Mouse (Mus musculus) limb, embryonic 12.5 days (tissue): ENCODE measurements around the gene H2-Q10. TPM values are rescaled to one million over a fixed set of nuclear protein-coding genes. Genes with fewer than 3 reads are reported as not detected.
"Not testable (repeated sequence)": the region's sequence is repeated elsewhere in the genome, so short reads cannot be mapped to it uniquely, and the experiment has no call there.

Source experiments
- ATAC-seq: fragments of 200-750 bp; cut with Nextera tagmentation; 2 replicates; pipeline ENCODE4 v1.8.0; 2017; ENCODE audit warnings: low read depth, moderate TSS enrichment; ENCODE audit not compliant: insufficient number of reproducible peaks, insufficient read depth, low FRiP score, low TSS enrichment
- H3K27ac ChIP-seq: fragments of 300-500 bp; sonication (generic); 2 replicates; pipeline ENCODE4 v1.5.1; 2016; ENCODE audit warnings: mild to moderate bottlenecking, moderate library complexity
- H3K27me3 ChIP-seq: fragments of 300-500 bp; sonication (generic); 2 replicates; pipeline ENCODE4 v1.6.1; 2016; ENCODE audit warnings: mild to moderate bottlenecking, moderate library complexity
- H3K36me3 ChIP-seq: fragments of 300-500 bp; sonication (generic); 2 replicates; pipeline ENCODE4 v1.6.1; 2016; ENCODE audit warnings: mild to moderate bottlenecking, moderate library complexity
- H3K4me1 ChIP-seq: fragments of 300-500 bp; sonication (generic); replicated peaks from 2 replicates; pipeline ENCODE4 v1.6.1; 2016
- H3K4me2 ChIP-seq: fragments of 300-500 bp; sonication (generic); 2 replicates; pipeline ENCODE4 v1.6.1; 2016; ENCODE audit warnings: mild to moderate bottlenecking, moderate library complexity
- H3K4me3 ChIP-seq: fragments of 300-500 bp; sonication (generic); replicated peaks from 2 replicates; pipeline ENCODE4 v1.5.1; 2016; ENCODE audit warnings: mild to moderate bottlenecking
- H3K9ac ChIP-seq: fragments of 300-500 bp; sonication (generic); replicated peaks from 2 replicates; pipeline ENCODE4 v1.6.1; 2016; ENCODE audit warnings: mild to moderate bottlenecking, moderate library complexity
- H3K9me3 ChIP-seq: fragments of 300-500 bp; sonication (generic); 2 replicates; pipeline ENCODE4 v1.6.1; 2016; ENCODE audit warnings: mild to moderate bottlenecking, moderate library complexity
- WGBS: fragments of 180-500 bp; shearing (Covaris S2); methylation state at CpG from one replicate; pipeline ENCODE4 v1.1.7; 2016; 5-methylcytosine and 5-hydroxymethylcytosine counted together
- polyA plus RNA-seq: library from polyadenylated mRNA; unstranded; fragments of >200 nt; fragmentation: Nextera tagmentation; extraction: Ambion mirVana; gene quantifications from 2 replicates; pipeline ENCODE4 v1.2.1, GENCODE M21; 2016

H2-Q10 gene
- polyA plus RNA-seq, 1 experiment from 2014 or later, result 0.41 TPM

DNA sequence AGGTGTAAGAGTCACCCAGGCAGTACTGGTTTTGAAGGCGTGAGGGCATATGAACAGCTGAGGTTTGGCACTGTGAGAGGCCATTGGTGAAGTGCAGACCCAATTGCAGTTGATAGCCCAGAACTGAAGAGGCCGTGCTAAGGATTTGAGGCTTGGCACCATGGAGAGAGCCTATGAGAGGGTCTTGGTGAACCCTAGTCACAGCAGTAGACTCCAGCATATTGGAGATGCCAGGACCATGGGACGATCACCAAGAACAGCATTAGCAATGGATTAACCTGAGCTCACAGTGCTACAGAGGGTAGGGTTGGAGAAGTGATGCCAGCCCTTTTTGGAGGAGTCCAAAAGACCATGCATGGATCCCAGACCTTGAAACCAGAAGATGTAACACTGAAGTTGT lies 37.7 kb upstream of the H2-Q10 start:
- not testable (repeated sequence) for H3K27me3 ChIP-seq, H3K4me1 ChIP-seq, H3K4me3 ChIP-seq, H3K4me2 ChIP-seq, ATAC-seq, H3K9me3 ChIP-seq, H3K27ac ChIP-seq, H3K36me3 ChIP-seq, H3K9ac ChIP-seq
- 83% methylated on average over 3 of the region's 3 CpGs for WGBS

- not testable (repeated sequence) for H3K9me3 ChIP-seq, H3K36me3 ChIP-seq, ATAC-seq, H3K4me2 ChIP-seq, H3K4me1 ChIP-seq, H3K4me3 ChIP-seq, H3K9ac ChIP-seq, H3K27ac ChIP-seq
- H3K27me3 ChIP-seq, result peaks cover 17% of the 10 kb centered on the region
- WGBS, result 9% methylated on average over 8 of the region's 8 CpGs
Observed at GRCm38 (mm10) chr17:35434836-35435235, 35.1 kb upstream of the H2-Q10 start.

DNA sequence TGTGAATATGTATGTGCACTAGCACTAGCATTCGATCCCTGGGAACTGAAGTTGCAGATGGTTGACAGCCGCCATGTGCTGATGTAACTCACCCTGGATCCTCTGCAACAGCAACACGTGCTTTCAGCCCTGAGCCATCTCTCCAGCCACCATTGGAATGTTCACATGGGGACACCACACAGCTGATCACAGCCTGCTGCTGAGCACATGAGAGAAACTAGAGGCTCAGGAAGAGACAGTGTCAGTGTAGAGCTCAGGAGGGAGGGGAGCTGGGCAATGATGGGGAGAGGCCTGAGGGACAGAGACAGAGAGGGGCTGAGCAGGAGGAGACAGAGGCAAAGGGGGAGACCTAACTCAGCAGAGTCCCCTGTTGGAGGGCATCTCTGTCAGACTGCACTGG lies 34.3 kb upstream of the H2-Q10 start:
- H3K9me3 ChIP-seq, ATAC-seq, H3K4me2 ChIP-seq, H3K4me1 ChIP-seq, H3K4me3 ChIP-seq, H3K9ac ChIP-seq, H3K36me3 ChIP-seq, H3K27ac ChIP-seq: not testable (repeated sequence)
- 76% methylated on average over 3 of the region's 3 CpGs for WGBS
- H3K27me3 ChIP-seq, result peaks cover 22% of the 10 kb centered on the region

DNA sequence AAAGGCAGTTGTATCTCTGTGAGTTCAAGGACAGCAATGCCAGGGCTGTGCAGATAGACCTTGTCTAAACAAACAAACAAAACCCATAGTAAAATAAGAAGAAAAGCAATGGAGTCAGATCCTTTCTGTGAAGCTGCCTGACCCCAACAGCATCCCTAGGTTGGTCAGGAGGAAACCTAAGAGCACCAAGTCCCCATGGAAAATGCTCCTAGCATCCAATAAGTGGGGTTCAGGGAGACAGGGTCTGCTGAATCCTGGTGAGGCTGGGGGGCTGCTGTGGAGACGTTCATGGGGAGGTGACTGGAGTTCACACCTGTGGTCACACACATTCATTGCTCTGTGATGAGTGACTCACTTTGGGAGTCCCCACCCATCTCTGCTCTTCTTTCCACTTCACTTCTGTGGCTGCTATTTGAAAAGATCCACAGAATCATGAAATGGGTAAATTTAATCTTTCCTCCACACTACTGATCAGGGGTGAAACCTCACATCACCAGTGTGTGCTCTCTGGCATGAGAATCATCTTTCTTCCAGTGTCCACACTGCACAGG lies 32.4 kb upstream of the H2-Q10 start:
- H3K27ac ChIP-seq, H3K4me3 ChIP-seq, H3K4me1 ChIP-seq, H3K9me3 ChIP-seq, H3K36me3 ChIP-seq, H3K9ac ChIP-seq, H3K4me2 ChIP-seq, ATAC-seq: not testable (repeated sequence)
- peaks cover 19% of the 10 kb centered on the region for H3K27me3 ChIP-seq
- WGBS, result 56% methylated on average over 1 of the region's 1 CpGs

- not testable (repeated sequence) for H3K4me2 ChIP-seq, H3K27ac ChIP-seq, H3K9ac ChIP-seq, H3K4me1 ChIP-seq, H3K36me3 ChIP-seq, ATAC-seq, H3K9me3 ChIP-seq
- WGBS, result 80% methylated on average over 2 of the region's 3 CpGs
- Histone ChIP-seq H3K4me3 (0 out of 2 replicates have a peak overlapping the region, but pooled peaks have one; percentile 58), H3K27me3 (peaks cover 19% of the 10 kb centered on the region)
Observed at GRCm38 (mm10) chr17:35438395-35438794, 31.5 kb upstream of the H2-Q10 start.

DNA sequence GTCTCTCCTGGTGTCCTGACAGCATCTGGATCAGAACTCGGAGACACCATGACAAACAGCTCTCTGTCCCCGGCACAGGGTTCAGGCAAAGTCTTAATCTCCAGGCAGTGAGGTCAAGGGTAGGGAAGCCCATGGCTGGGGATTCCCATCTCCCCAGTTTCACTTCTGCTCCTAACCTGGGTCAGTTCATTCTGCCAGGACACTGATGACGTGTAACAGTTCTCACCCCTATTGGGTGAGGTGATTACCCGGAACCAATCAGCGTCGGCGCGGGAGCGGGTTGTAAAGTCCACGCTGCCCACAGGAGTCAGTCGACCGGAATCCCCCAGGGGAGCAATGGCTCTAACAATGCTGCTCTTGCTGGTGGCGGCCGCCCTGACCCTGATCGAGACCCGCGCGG lies 31.0 kb upstream of the H2-Q10 start, which contains the start of gene H2-Q7:
Gene H2-Q7, plus strand, starts transcription at position 271 of the 400 bp plus-strand sequence.
- not testable (repeated sequence) for H3K27ac ChIP-seq, H3K36me3 ChIP-seq, H3K9me3 ChIP-seq, H3K4me1 ChIP-seq
- Histone ChIP-seq H3K27me3 (peaks cover 19% of the 10 kb centered on the region), H3K9ac (peak within 1 kb of the TSS; percentile 74), H3K4me3 (peak within 1 kb of the TSS; percentile 58), H3K4me2 (peak within 1 kb of the TSS; percentile 91)
- 3% methylated on average over 18 of the region's 18 CpGs for WGBS
- ATAC-seq, result peak; percentile 88

- H3K27ac ChIP-seq, H3K4me1 ChIP-seq, H3K9me3 ChIP-seq, H3K36me3 ChIP-seq: not testable (repeated sequence)
- ATAC-seq, result 0 out of 2 replicates have a peak, but pooled peaks have one; percentile 20
- H3K27me3 ChIP-seq, result peaks cover 19% of the 10 kb centered on the region
- WGBS, result 2% methylated on average over 47 of the region's 48 CpGs
- peak overlapping the region; percentile 58 for H3K4me3 ChIP-seq
- peak overlapping the region; percentile 74 for H3K9ac ChIP-seq
- peak overlapping the region; percentile 91 for H3K4me2 ChIP-seq
Observed at GRCm38 (mm10) chr17:35439295-35439747, 30.6 kb upstream of the H2-Q10 start.

- ATAC-seq, H3K9me3 ChIP-seq, H3K4me1 ChIP-seq, H3K27ac ChIP-seq, H3K9ac ChIP-seq, H3K36me3 ChIP-seq: not testable (repeated sequence)
- peak overlapping the region; percentile 91 for H3K4me2 ChIP-seq
- WGBS, result 44% methylated on average over 27 of the region's 27 CpGs
- H3K27me3 ChIP-seq, result peaks cover 16% of the 10 kb centered on the region
- peak overlapping the region; percentile 58 for H3K4me3 ChIP-seq
Observed at GRCm38 (mm10) chr17:35439925-35440645, 29.8 kb upstream of the H2-Q10 start.

GRCm38 (mm10) chr17:35442376-35442775 lies 27.5 kb upstream of the H2-Q10 start:
- WGBS, result 89% methylated on average over 2 of the region's 2 CpGs
- not testable (repeated sequence) for H3K27ac ChIP-seq, H3K36me3 ChIP-seq, H3K4me2 ChIP-seq, H3K9ac ChIP-seq, ATAC-seq, H3K4me3 ChIP-seq, H3K9me3 ChIP-seq, H3K4me1 ChIP-seq
- H3K27me3 ChIP-seq, result peaks cover 16% of the 10 kb centered on the region

DNA sequence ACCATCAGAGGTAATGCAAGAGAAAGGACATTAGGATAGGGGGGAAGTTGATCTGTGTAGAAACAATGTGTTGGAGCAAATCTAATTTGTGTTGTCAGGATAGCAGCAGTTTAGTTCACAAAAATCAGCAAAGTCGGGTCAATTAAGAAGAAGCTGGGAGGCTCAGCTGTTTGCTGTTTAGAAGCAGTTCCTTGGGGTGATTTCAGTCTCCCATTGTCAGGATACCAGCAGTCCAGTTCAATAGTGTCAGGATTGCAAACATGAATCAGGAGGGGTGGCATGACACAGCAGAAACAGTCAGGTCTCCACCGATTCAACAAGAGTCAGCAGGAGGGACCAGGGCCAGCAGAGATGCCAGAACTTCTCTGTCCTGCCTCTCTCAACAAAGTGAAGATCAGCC lies 25.4 kb upstream of the H2-Q10 start:
- H3K9ac ChIP-seq, H3K27ac ChIP-seq, H3K36me3 ChIP-seq, H3K27me3 ChIP-seq, ATAC-seq, H3K4me2 ChIP-seq, H3K9me3 ChIP-seq, H3K4me1 ChIP-seq, H3K4me3 ChIP-seq: not testable (repeated sequence)
- WGBS, result 88% methylated on average over 2 of the region's 2 CpGs

DNA sequence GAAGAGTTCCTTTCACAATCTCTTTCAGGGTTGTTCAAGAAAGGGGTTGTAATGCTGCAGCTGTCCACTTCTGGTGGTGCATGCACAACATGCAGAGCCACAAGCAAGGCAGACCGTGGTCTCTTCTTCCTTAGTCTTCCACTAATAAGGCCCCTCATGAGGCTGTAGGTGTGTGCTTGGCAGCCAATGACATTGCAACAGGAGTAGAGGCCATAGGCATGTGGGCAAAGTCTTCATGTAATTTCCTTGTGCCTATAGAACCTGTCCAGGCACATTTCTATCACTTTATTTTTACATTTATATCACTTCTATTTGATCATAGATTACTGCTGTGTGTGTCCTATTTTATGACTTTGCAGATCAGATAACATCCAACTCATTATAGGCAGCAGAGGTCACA lies 11.6 kb upstream of the H2-Q10 start:
- not testable (repeated sequence) for ATAC-seq, H3K4me2 ChIP-seq, H3K9ac ChIP-seq, H3K4me1 ChIP-seq, H3K4me3 ChIP-seq, H3K36me3 ChIP-seq, H3K27me3 ChIP-seq, H3K9me3 ChIP-seq, H3K27ac ChIP-seq
- WGBS, result no CpG with 5 or more reads among the region's 1 CpGs
